Mouse (Mus musculus): ENCODE measurements at regions not wholly inside any gene's neighbourhood (a gene's known extent, or its start where the extent isn't known, plus 50 kb on each side); places are given as distances from the start of the nearest gene placed in this dataset.
"Not testable (repeated sequence)": the region's sequence is repeated elsewhere in the genome, so short reads cannot be mapped to it uniquely, and the experiment has no call there.

DNA sequence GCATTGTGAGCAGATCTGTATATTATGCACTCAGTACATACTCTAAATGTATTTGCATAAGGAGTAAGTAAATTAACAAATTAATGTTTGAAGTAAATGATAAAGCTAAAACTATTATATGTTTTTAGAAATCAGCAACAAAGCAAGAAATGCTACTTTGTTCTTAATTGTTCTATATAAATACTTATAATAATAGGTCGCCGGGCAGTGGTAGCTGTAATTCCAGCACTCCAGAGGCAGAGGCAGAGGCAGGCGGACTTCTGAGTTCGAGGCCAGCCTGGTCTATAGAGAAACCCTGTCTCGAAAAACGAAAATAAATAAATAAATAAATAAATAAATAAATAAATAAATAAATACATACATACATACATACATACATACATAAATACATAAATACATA is 138.3 kb downstream of the Fam174a start:
- not testable (repeated sequence) for TF ChIP-seq MAFK (IDR thresholded peaks at IDR 0.05; ENCODE audit: insufficient read depth, low read depth, low read length); ZC3H11A (IDR thresholded peaks at IDR 0.05; ENCODE audit: borderline replicate concordance, low read depth, low read length); ZNF384 (IDR thresholded peaks at IDR 0.05; ENCODE audit: low read depth, low read length); CHD2 (IDR thresholded peaks at IDR 0.05; ENCODE audit: low read depth, low read length)
